Mouse (Mus musculus) embryonic stem cell, embryonic (primary cell): ENCODE results near the gene Ptger3.

Experiments
- CTCF ChIA-PET, 4 experiments: fragments of 300-600 bp in 2 of 4; fragments of 350-600 bp in 2 of 4; sonication (Branson Sonifier 250); formaldehyde crosslinking; loops; one replicate each; lab custom pipeline; 2022; ENCODE audit warnings: inconsistent platforms in 2 of 4; lab: Charles Lee
- POLR2A ChIA-PET, 4 experiments: fragments of 300-600 bp in 2 of 4; fragments of 350-600 bp in 2 of 4; sonication (Branson Sonifier 250); formaldehyde crosslinking; loops; one replicate each; lab custom pipeline; 2022; ENCODE audit warnings: antibody characterized with exemption in 4 of 4, inconsistent platforms in 1 of 4; lab: Charles Lee

Gene Ptger3

DNA sequence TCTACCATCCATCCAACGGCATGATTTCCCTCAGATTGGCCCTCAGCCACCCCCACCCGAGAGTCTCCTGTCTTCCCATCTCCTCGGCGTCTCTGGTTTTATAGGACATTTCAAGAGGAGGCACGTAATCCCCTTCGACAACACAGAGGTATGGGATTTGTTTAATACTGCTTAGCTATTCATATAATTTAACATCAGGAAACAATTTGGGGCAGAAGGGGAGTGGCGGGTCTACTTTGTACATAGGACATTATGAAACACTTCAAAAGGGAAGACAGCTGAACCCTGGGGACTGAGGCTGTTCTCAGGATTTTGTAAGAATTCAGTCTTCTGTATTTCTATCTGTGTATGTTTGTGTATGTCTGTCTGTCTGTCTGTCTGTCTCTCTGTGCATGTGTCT lies 94.9 kb downstream of the Ptger3 start:
- CTCF ChIA-PET, result interaction anchor here in 1 of 4 experiments (0.6 kb wide), 1 partner anchor 62 kb away, joined by 3 read pairs; no protein-coding TSS in a partner anchor

DNA sequence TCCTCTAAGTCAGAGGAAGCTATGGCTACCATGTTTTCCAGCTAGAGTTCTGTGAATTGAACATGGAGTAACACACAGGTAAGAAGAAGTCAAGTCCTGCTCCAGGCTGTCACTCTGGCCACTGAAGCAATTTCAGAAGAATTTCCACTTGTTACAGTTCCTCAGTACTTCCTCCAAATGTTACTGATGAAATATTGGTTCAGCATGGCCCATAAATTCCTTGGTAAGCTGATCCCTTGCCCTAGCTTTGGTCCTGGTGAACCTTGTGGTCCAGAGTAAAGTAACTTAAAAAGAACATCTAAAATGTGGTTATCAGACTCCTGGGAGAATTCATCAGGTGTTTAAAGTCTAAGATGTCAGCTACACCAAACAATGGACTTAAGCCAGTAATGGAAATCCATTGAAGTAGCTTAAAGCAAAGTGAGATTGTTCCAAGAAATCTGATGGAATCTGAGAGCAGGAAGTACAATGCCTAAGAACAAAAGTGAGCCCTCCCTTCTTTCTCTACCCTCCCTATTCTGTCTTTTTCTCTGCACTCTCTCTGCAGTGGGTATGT lies 97.9 kb downstream of the Ptger3 start:
- ChIA-PET CTCF (interaction anchor here in 1 of 4 experiments (0.6 kb wide), 1 partner anchor 25 kb away, joined by 3 read pairs; no protein-coding TSS in a partner anchor), POLR2A (no interaction called here)

More for the DNA sequence above, 94.9 kb downstream of the Ptger3 start:
- POLR2A ChIA-PET, result no interaction called here

DNA sequence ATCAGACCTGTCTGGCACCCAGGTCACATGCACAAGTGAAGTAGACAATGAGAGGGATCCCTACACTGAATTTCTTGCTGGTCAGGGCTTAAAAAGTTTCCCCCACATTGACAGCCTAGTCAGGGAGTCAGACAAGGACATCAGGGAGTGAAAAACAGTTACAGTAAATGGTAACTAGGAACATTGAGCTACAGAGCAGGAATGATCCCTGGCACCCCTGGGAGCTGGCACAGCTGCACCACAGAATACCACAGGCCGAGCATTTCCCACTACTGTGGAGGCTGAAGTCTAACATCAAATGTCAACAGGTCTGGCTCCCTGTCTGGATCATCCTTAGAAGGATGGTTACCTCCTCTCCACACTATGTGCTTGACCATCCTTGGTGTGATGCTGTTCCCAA lies 98.8 kb downstream of the Ptger3 start:
- ChIA-PET CTCF (no interaction called here), POLR2A (no interaction called here)

DNA sequence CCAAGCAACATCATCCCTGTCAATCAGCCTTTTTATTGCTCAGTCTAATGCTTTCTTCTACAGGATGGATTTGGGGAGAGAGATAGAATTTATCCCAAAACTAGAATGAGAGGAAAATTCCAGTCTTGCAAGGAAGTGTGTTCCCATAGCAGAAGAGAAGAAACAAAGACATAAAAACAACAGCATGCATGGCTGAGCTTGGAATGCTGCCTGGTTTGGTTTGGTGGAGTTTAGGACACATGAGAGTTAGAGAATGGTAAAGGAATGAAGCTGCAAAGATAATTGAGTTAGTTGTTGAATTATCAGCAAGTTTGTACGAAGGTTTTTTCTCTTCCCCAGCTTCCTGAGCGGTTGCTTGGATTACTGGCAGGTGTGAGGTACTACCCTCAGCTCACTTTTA lies 99.5 kb downstream of the Ptger3 start:
- ChIA-PET CTCF (no interaction called here), POLR2A (no interaction called here)

GRCm38 (mm10) chr3:157686105-157686504 lies 119.4 kb downstream of the Ptger3 start:
- POLR2A ChIA-PET, result no interaction called here
- CTCF ChIA-PET, result no interaction called here

DNA sequence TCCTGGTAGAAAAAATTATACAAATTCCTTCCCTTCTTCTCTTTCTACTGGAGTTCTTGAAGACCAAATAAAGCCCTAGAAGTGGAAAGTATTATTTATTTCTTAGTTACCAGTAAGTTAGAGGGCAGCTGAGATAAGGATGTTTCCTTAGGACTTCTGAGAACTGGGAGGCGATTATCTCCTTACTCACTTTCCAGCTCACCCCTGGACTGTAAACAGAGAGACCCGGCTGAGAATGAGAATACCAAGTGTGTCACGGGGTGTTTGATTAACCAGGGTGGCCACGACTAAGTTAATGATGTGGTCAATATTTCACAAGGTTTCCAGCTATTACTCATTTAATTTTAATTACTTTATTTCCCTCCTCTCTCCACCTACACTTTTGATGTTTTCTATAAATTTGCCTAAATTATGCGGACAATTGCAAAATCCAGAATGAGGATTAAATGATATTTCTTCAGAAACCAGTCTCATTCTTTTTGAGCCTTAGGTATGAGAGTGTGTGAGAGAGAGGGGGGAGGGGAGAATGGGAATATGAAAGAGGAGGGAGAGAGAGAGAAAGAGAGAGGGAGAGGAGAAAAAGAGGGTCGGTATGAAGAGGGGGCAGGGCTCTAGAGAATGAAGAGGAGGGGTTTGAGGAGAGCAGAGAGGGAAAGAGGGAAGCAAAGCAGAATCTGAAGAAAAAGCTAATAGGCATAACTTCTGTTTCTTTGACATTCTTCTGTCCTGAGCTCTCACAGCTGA lies 121.9 kb downstream of the Ptger3 start:
- POLR2A ChIA-PET, result interaction anchor here in 1 of 4 experiments (0.5 kb wide), 1 partner anchor 240 kb away, joined by 3 read pairs; no protein-coding TSS in a partner anchor
- CTCF ChIA-PET, result interaction anchor here in 1 of 4 experiments (0.6 kb wide), 1 partner anchor 612 kb away, joined by 4 read pairs; no protein-coding TSS in a partner anchor
